14 mouse cellular contexts compared by ENCODE assay signal in the genomic region with DNA sequence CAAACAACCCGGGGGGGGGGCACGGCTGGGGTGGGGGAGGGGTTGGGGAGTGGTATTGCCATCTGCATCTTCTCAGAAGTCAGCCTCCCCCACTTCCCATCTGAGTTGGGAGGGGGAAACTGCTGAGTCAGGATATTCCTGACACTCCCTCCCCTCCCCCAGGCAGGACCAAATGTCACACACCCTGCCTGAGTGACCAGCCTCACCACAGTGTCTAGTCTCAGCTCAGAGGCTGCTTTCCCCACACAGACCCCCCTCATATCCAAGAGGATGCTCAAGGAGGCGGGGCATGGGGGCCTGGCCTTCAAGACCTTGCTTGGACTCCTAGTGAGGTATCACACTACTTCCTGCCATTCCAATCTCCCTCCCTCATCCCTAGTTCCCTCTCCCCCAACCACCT. TPM values are rescaled to one million over a fixed set of nuclear protein-coding genes. Genes with fewer than 3 reads are reported as not detected.
A peak's percentile ranks its signal among the peaks of the same experiment; 100 is the strongest.
DNase-seq lines count a peak whose midpoint lies in the region; ATAC-seq and TF ChIP-seq lines count a peak whose summit lies in the region.
"Had no signal": no experiment of that assay in that cellular context is flagged by ENCODE, and none has a peak within 500 bp of the region (broad histone marks: within the 10 kb centered on the region; RNA-seq: fewer than 3 reads in every experiment).

No protein-coding gene starts in this region.

- H3K4me1 ChIP-seq in kidney, embryonic 15.5 days = peaks cover 46% of the 10 kb centered on the region
- H3K4me1 ChIP-seq in lung, embryonic 16.5 days (replicated peaks; ENCODE audit: control insufficient read depth, insufficient read depth, low read length) = peaks cover 12% of the 10 kb centered on the region; the same call in 1 of the 2 replicates
- H3K4me1 ChIP-seq in lung, postnatal 0 days (ENCODE audit: insufficient read depth, low read depth, low read length) = no peaks in the 10 kb centered on the region
- H3K4me1 ChIP-seq in embryonic facial prominence, embryonic 10.5 days = peaks cover 41% of the 10 kb centered on the region
- peaks cover 40% of the 10 kb centered on the region for H3K4me1 ChIP-seq in limb, embryonic 10.5 days

- no peaks in the 10 kb centered on the region for H3K36me3 ChIP-seq in kidney, embryonic 15.5 days
- H3K36me3 ChIP-seq in lung, embryonic 16.5 days (ENCODE audit: control insufficient read depth, insufficient read depth, low read length) = no peaks in the 10 kb centered on the region
- no peaks in the 10 kb centered on the region for H3K36me3 ChIP-seq in lung, postnatal 0 days (ENCODE audit: insufficient read depth, low read length)
- no peaks in the 10 kb centered on the region for H3K36me3 ChIP-seq in embryonic facial prominence, embryonic 10.5 days (replicated peaks)
- no peaks in the 10 kb centered on the region for H3K36me3 ChIP-seq in limb, embryonic 10.5 days
- H3K36me3 ChIP-seq: intestine, embryonic 15.5 days; liver, embryonic 15.5 days had no signal

- WGBS in kidney, embryonic 15.5 days = 21% methylated on average over 3 of the region's 3 CpGs
- 19% methylated on average over 3 of the region's 3 CpGs for WGBS in lung, embryonic 16.5 days
- WGBS in lung, postnatal 0 days = 23% methylated on average over 3 of the region's 3 CpGs
- WGBS in embryonic facial prominence, embryonic 10.5 days = 26% methylated on average over 3 of the region's 3 CpGs
- 31% methylated on average over 3 of the region's 3 CpGs for WGBS in limb, embryonic 10.5 days

- 0 out of 2 replicates have a peak, but pooled peaks cover 4% of the 10 kb centered on the region for H3K9me3 ChIP-seq in kidney, embryonic 15.5 days (replicated peaks)
- H3K9me3 ChIP-seq in lung, embryonic 16.5 days (ENCODE audit: control insufficient read depth, low read length) = peaks cover 5% of the 10 kb centered on the region
- no peaks in the 10 kb centered on the region for H3K9me3 ChIP-seq in lung, postnatal 0 days (ENCODE audit: low read length)
- peaks cover 6% of the 10 kb centered on the region for H3K9me3 ChIP-seq in embryonic facial prominence, embryonic 10.5 days
- H3K9me3 ChIP-seq in limb, embryonic 10.5 days (replicated peaks) = no peaks in the 10 kb centered on the region
- H3K9me3 ChIP-seq: intestine, embryonic 15.5 days had no signal

- TF ChIP-seq CTCF in lung, postnatal 0 days (IDR thresholded peaks at IDR 0.05) = no peak

- H3K4me2 ChIP-seq in kidney, embryonic 15.5 days = no peak overlapping the region
- H3K4me2 ChIP-seq in lung, embryonic 16.5 days (ENCODE audit: low read depth, low read length) = no peak overlapping the region
- H3K4me2 ChIP-seq in lung, postnatal 0 days (replicated peaks; ENCODE audit: low read depth, low read length) = no peak overlapping the region
- H3K4me2 ChIP-seq: intestine, embryonic 15.5 days; liver, embryonic 15.5 days had no signal

- no peak overlapping the region for H3K4me3 ChIP-seq in kidney, embryonic 15.5 days (replicated peaks)
- H3K4me3 ChIP-seq in lung, embryonic 16.5 days (ENCODE audit: low read length) = no peak overlapping the region
- no peak overlapping the region for H3K4me3 ChIP-seq in lung, postnatal 0 days (ENCODE audit: low read depth, low read length)
- no peak overlapping the region for H3K4me3 ChIP-seq in embryonic facial prominence, embryonic 10.5 days
- H3K4me3 ChIP-seq in limb, embryonic 10.5 days = no peak overlapping the region
- H3K4me3 ChIP-seq: intestine, embryonic 15.5 days; left cerebral cortex, adult 2 months; liver, embryonic 15.5 days had no signal

- TF ChIP-seq EP300 in lung, postnatal 0 days (IDR thresholded peaks at IDR 0.05) = no peak

- H3K27ac ChIP-seq in kidney, embryonic 15.5 days = peak overlapping the region; percentile 51; the same call in 1 of the 2 replicates
- H3K27ac ChIP-seq in lung, embryonic 16.5 days (ENCODE audit: low read length) = no peak overlapping the region
- no peak overlapping the region for H3K27ac ChIP-seq in lung, postnatal 0 days (ENCODE audit: low read length)
- H3K27ac ChIP-seq in embryonic facial prominence, embryonic 10.5 days (replicated peaks) = 0 out of 2 replicates have a peak overlapping the region, but pooled peaks have one; percentile 40
- H3K27ac ChIP-seq in limb, embryonic 10.5 days = peak overlapping the region; percentile 43; the same call in 1 of the 2 replicates
- H3K27ac ChIP-seq: intestine, embryonic 15.5 days; left cerebral cortex, adult 2 months; liver, embryonic 15.5 days had no signal

- no peak overlapping the region for H3K9ac ChIP-seq in kidney, embryonic 15.5 days
- no peak overlapping the region for H3K9ac ChIP-seq in lung, embryonic 16.5 days (ENCODE audit: low read length)
- no peak overlapping the region for H3K9ac ChIP-seq in lung, postnatal 0 days (replicated peaks; ENCODE audit: low read depth)
- H3K9ac ChIP-seq: intestine, embryonic 15.5 days; liver, embryonic 15.5 days had no signal

- H3K27me3 ChIP-seq in kidney, embryonic 15.5 days = no peaks in the 10 kb centered on the region
- no peaks in the 10 kb centered on the region for H3K27me3 ChIP-seq in lung, embryonic 16.5 days (ENCODE audit: control insufficient read depth, insufficient read depth, low read depth, low read length)
- no peaks in the 10 kb centered on the region for H3K27me3 ChIP-seq in lung, postnatal 0 days (replicated peaks; ENCODE audit: insufficient read depth, low read length)
- H3K27me3 ChIP-seq in embryonic facial prominence, embryonic 10.5 days (replicated peaks; ENCODE audit: low read depth, poor library complexity, severe bottlenecking) = 0 out of 2 replicates have a peak, but pooled peaks cover 4% of the 10 kb centered on the region
- H3K27me3 ChIP-seq in limb, embryonic 10.5 days (ENCODE audit: low read depth, poor library complexity, severe bottlenecking) = no peaks in the 10 kb centered on the region
- H3K27me3 ChIP-seq: intestine, embryonic 15.5 days; liver, embryonic 15.5 days had no signal

- no peak for DNase-seq in kidney, adult 11 months
- DNase-seq in lung, postnatal 0 days (ENCODE audit: low spot score) = no peak
- DNase-seq in embryonic facial prominence, embryonic 10.5 days (ENCODE audit: low spot score) = no peak
- no peak for DNase-seq in limb, embryonic 10.5 days (ENCODE audit: low spot score)
- no peak for DNase-seq in right cerebral cortex, postnatal 36 days (ENCODE audit: low spot score in 2 of 2)
- DNase-seq: cerebellum, postnatal 10 days; embryo, embryonic 11 days; thymus, postnatal 25 days had no signal

- peak; percentile 77 for ATAC-seq in kidney, embryonic 15.5 days (replicated peaks; ENCODE audit: low FRiP score)
- peak; percentile 64 for ATAC-seq in lung, embryonic 16.5 days (ENCODE audit: low read depth)
- ATAC-seq in lung, postnatal 0 days = no peak
- ATAC-seq: forebrain, embryonic 14.5 days had no signal

RNA-seq across cellular contexts. Expression of a gene that starts 20.0 kb away (rescaled TPM):
- polyA plus RNA-seq in kidney, embryonic 15.5 days (2015; fragmentation: Nextera tagmentation; extraction: Ambion mirVana) = 5.9 and 6.6 TPM in 2 replicates
- 4.5 and 5.7 TPM in 2 replicates for polyA plus RNA-seq in lung, embryonic 16.5 days (2015; fragmentation: Nextera tagmentation; extraction: Ambion mirVana)
- 21.4 and 31.9 TPM in 2 replicates for polyA plus RNA-seq in lung, postnatal 0 days (2015; fragmentation: Nextera tagmentation; extraction: Ambion mirVana)
- polyA plus RNA-seq in embryonic facial prominence, embryonic 10.5 days (2016; fragmentation: Nextera tagmentation; extraction: Ambion mirVana) = 2.1 and 2.3 TPM in 2 replicates
- polyA plus RNA-seq in limb, embryonic 10.5 days (2016; fragmentation: Nextera tagmentation; extraction: Ambion mirVana) = 2.0 and 3.1 TPM in 2 replicates

RNA-seq across cellular contexts. Expression of a gene that starts 58.6 kb away (rescaled TPM):
- 154 and 155 TPM in 2 replicates for polyA plus RNA-seq in kidney, embryonic 15.5 days (2015; fragmentation: Nextera tagmentation; extraction: Ambion mirVana)
- 134 and 138 TPM in 2 replicates for polyA plus RNA-seq in lung, embryonic 16.5 days (2015; fragmentation: Nextera tagmentation; extraction: Ambion mirVana)
- polyA plus RNA-seq in lung, postnatal 0 days (2015; fragmentation: Nextera tagmentation; extraction: Ambion mirVana) = 96.4 and 103 TPM in 2 replicates
- 152 and 154 TPM in 2 replicates for polyA plus RNA-seq in embryonic facial prominence, embryonic 10.5 days (2016; fragmentation: Nextera tagmentation; extraction: Ambion mirVana)
- polyA plus RNA-seq in limb, embryonic 10.5 days (2016; fragmentation: Nextera tagmentation; extraction: Ambion mirVana) = 184 and 192 TPM in 2 replicates

Comparison
In these comparisons a context has a peak if more than half of its experiments do, and no peak if none do; other contexts are left out.
1. H3K27ac ChIP-seq: peak in kidney, embryonic 15.5 days (single experiment), embryonic facial prominence, embryonic 10.5 days (single experiment) and limb, embryonic 10.5 days (single experiment); none in lung, embryonic 16.5 days (single experiment) and lung, postnatal 0 days (single experiment).